Mouse (Mus musculus): ENCODE results near the gene Mtg1.
"Not testable (repeated sequence)": the region's sequence is repeated elsewhere in the genome, so short reads cannot be mapped to it uniquely, and the experiment has no call there.

Mtg1 gene

GRCm38 (mm10) chr7:140127911-140128310 lies 9.5 kb upstream of the Mtg1 start:
- CTCF ChIA-PET = no interaction called here

- CTCF ChIA-PET = not testable (repeated sequence)
Observed at GRCm38 (mm10) chr7:140132184-140132583, 5.2 kb upstream of the Mtg1 start.

- CTCF ChIA-PET = interaction anchor here (0.6 kb wide), 1 partner anchor 1029 kb away, joined by 3 read pairs; no protein-coding TSS in a partner anchor
Observed at GRCm38 (mm10) chr7:140134033-140134432, 3.3 kb upstream of the Mtg1 start.

- CTCF ChIA-PET = no interaction called here
Observed at GRCm38 (mm10) chr7:140135106-140135770, 2.1 kb upstream of the Mtg1 start.

GRCm38 (mm10) chr7:140138021-140138310 lies 602 bp downstream of the Mtg1 start:
- CTCF ChIA-PET = no interaction called here

- CTCF ChIA-PET = interaction anchor here (0.6 to 1.2 kb wide), 2 partner anchors 25 to 146 kb away, joined by 3 to 4 read pairs; no protein-coding TSS in a partner anchor
Observed at GRCm38 (mm10) chr7:140141350-140141749, 4.0 kb downstream of the Mtg1 start.

GRCm38 (mm10) chr7:140144550-140144949 lies 7.2 kb downstream of the Mtg1 start:
- CTCF ChIA-PET = no interaction called here

- CTCF ChIA-PET = no interaction called here
Observed at GRCm38 (mm10) chr7:140153383-140153782, 16.0 kb downstream of the Mtg1 start.

GRCm38 (mm10) chr7:140153829-140154217 lies 16.5 kb downstream of the Mtg1 start:
- CTCF ChIA-PET = no interaction called here

- CTCF ChIA-PET = no interaction called here
Observed at GRCm38 (mm10) chr7:140154218-140154927, 17.0 kb downstream of the Mtg1 start, which contains the start of gene Sprn. TSS of gene Sprn (minus strand) at chr7:140154877.

- CTCF ChIA-PET = no interaction called here
Observed at GRCm38 (mm10) chr7:140160363-140160762, 23.0 kb downstream of the Mtg1 start.

GRCm38 (mm10) chr7:140164664-140165063 lies 27.3 kb downstream of the Mtg1 start, which contains the start of gene Olfr522:
TSS of gene Olfr522 (minus strand) at chr7:140164764.
- CTCF ChIA-PET = no interaction called here

- CTCF ChIA-PET = no interaction called here
Observed at GRCm38 (mm10) chr7:140167950-140168349, 30.6 kb downstream of the Mtg1 start.

GRCm38 (mm10) chr7:140169386-140169785 lies 32.0 kb downstream of the Mtg1 start:
- CTCF ChIA-PET = no interaction called here

- CTCF ChIA-PET = no interaction called here
Observed at GRCm38 (mm10) chr7:140170863-140171262, 33.5 kb downstream of the Mtg1 start.

- CTCF ChIA-PET = no interaction called here
Observed at GRCm38 (mm10) chr7:140172936-140173335, 35.6 kb downstream of the Mtg1 start, which contains the start of gene Olfr523. TSS of gene Olfr523 (plus strand) at chr7:140173217.

GRCm38 (mm10) chr7:140179176-140179575 lies 41.8 kb downstream of the Mtg1 start:
- CTCF ChIA-PET = no interaction called here

- CTCF ChIA-PET = no interaction called here
Observed at GRCm38 (mm10) chr7:140180692-140181091, 43.3 kb downstream of the Mtg1 start.

GRCm38 (mm10) chr7:140184206-140184605 lies 46.8 kb downstream of the Mtg1 start:
- CTCF ChIA-PET = no interaction called here

GRCm38 (mm10) chr7:140186646-140187620 lies 49.6 kb downstream of the Mtg1 start:
- CTCF ChIA-PET = interaction anchor here (0.7 kb wide), 1 partner anchor 12 kb away, joined by 9 read pairs; no protein-coding TSS in a partner anchor

- CTCF ChIA-PET = interaction anchor here (0.6 kb wide), 1 partner anchor 15 kb away, joined by 3 read pairs; no protein-coding TSS in a partner anchor
Observed at GRCm38 (mm10) chr7:140187721-140188390, 50.5 kb downstream of the Mtg1 start.
